Mouse (Mus musculus) kidney, postnatal 25 days (tissue): ENCODE results near the gene Olfr1426.
A peak's percentile ranks its signal among the peaks of the same experiment; 100 is the strongest.
"Not testable (repeated sequence)": the region's sequence is repeated elsewhere in the genome, so short reads cannot be mapped to it uniquely, and the experiment has no call there.

Experiments
- DNase-seq, 2 experiments: peaks; one replicate each; pipeline ENCODE4 v3.0.0; 2021; ENCODE audit warnings: mixed read lengths in 2 of 2

Gene Olfr1426

DNA sequence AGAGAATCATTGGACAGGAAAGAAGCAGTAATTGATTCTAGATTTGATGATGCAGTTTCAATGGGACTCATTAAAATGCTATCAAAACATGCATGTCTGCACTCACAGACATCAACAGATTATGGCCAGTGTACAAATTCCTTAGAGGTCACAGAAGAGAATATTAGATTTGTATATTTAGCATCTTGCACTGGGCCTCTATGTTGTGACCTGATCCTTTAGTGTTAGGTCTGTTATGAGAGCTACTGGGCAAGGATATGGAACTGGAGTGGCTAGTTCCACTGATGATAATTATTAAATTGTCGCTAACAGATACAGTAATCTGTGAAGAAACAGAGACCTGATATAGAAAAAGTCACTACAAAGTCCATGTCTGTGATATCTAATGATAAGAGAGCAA lies at the start of gene Olfr1426:
TSS of gene Olfr1426 (minus strand) at position 101 of the 400 bp plus-strand sequence.
- no peak for DNase-seq

GRCm38 (mm10) chr19:12134289-12134688 lies 42.5 kb upstream of the Olfr1426 start:
- DNase-seq: peak in 1 of 2 experiments; percentile 21

- no peak for DNase-seq
These were observed 31.3 kb upstream of the Olfr1426 start, which contains the start of gene Olfr76 for GRCm38 (mm10) chr19:12123103-12123502. Gene Olfr76 (minus strand): TSS chr19:12123203.

DNA sequence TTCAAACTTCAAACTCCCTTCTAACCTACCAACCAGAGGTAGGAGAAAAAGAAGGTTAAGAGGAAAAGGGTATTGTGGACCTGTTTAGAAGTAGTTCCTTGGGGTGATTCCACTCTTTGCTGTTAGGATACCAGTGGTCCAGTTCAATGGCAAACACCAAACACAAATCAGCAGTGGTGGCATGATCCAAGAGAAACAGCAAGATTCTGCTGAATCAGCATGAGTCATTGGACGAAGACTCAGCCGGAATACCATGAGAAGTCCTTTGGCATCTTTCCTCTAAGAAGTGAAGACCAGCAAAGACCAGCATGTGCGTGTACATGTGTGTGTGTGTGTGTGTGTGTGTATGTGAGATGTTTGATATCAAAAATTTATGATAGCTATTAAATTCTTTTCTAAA lies 24.7 kb upstream of the Olfr1426 start:
- DNase-seq: no peak

- no peak for DNase-seq
These were observed 24.0 kb upstream of the Olfr1426 start, which contains the start of gene Olfr1428 for GRCm38 (mm10) chr19:12115797-12116196. Gene Olfr1428 (minus strand): TSS chr19:12115897.

- no peak for DNase-seq
These were observed 22.0 kb upstream of the Olfr1426 start for GRCm38 (mm10) chr19:12113807-12114206.

DNA sequence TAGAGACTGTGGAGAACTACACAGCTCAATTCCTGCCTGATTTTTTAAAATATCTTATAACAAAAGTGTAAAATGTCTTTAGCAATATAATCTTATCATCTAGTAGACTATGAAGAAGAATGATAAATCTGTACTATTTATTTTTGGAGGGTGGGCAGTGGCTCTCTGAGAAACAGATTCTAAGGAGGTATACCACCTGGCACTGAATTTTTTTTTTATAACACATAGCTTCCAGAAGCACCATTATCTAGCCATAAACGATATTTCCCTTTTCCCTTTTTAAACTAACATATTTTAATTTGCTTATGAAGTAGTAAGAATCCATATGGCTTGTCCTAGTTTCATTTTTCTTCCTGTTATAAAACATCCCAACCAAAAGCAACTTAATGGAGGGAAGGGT lies 12.7 kb upstream of the Olfr1426 start:
- DNase-seq: no peak

- no peak for DNase-seq
These were observed 11.4 kb upstream of the Olfr1426 start, which contains the start of gene Olfr1427 for GRCm38 (mm10) chr19:12103234-12103633. Gene Olfr1427 (minus strand): TSS chr19:12103334.

DNA sequence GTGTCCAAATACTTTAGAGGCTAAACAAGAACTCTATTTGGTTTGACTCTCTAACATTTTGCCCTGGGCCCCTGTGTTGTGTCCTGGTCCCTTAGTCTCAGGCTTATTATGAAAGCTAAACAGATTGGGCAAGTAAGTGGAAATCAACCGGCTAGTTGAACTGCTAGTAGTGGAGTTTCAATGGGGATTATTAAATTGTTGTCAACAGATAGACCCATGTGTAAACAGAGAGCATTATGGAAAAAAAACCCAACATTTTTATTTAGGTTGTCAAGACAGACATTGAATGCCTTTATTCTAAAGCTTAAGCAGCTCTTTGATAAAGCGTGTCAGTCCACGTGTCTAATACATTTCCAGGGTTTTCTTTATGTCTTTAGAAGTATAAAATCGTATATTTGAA lies 14.2 kb downstream of the Olfr1426 start, which contains the start of gene Olfr1425:
TSS of gene Olfr1425 (minus strand) at position 101 of the 400 bp plus-strand sequence.
- DNase-seq: not testable (repeated sequence)

DNA sequence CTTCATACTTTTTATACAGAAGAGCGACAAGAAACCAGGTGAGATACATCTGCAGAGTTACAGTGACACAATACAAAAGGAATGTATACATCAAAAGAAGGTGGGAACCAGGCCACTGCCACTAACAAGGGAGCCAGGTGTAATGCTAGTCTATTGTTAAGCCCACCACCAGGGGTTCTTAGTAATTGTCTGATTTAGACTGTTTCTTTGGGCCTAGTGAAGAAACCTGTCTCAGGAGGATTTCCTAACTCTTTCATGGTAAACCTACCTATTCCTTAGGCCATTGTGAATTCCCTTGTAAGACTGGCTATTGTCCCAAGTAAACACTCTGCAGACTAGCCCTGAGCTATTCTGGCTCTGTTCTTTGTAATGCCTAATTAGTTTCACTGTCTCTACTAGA lies 22.3 kb downstream of the Olfr1426 start:
- DNase-seq: not testable (repeated sequence)

GRCm38 (mm10) chr19:12067806-12068205 lies 24.0 kb downstream of the Olfr1426 start:
- DNase-seq: not testable (repeated sequence)

- not testable (repeated sequence) for DNase-seq
These were observed 29.2 kb downstream of the Olfr1426 start, which contains the start of gene Olfr1424 for GRCm38 (mm10) chr19:12062582-12062981. Gene Olfr1424 (minus strand): TSS chr19:12062682.

GRCm38 (mm10) chr19:12043163-12043562 lies 48.6 kb downstream of the Olfr1426 start:
- no peak for DNase-seq

GRCm38 (mm10) chr19:12041217-12041616 lies 50.6 kb downstream of the Olfr1426 start, which contains the start of gene Olfr1423:
Gene Olfr1423 (minus strand): TSS chr19:12041317.
- no peak for DNase-seq

- no peak for DNase-seq
These were observed 54.1 kb downstream of the Olfr1426 start for GRCm38 (mm10) chr19:12037727-12038126.
